ENCODE assay signal across 8 mouse cellular contexts in the genomic region with DNA sequence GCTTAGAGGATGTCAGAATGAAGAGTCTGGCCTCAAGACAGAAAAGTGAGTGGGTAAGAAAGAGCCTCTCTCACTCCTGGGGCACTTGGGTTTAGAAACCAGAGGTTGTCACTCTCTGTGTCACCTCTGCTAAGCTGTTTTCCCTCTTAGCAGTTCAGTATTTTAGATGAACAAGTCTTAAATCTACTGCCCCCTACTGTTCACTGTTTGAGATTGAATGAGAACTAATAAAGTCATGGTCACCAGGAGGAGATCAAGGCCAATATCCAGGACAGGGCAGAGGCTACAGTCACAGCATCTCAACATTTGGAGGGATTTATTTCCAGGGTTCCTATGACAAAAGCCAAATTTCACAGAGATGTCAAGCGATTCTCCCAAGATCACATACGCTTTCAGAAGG.
DNase-seq lines count a peak whose midpoint lies in the region; ATAC-seq and TF ChIP-seq lines count a peak whose summit lies in the region.
"Had no signal": no experiment of that assay in that cellular context is flagged by ENCODE, and none has a peak within 500 bp of the region (broad histone marks: within the 10 kb centered on the region; RNA-seq: fewer than 3 reads in every experiment).

No protein-coding gene starts in this region.

- DNase-seq in ES-CJ7 (ENCODE audit: low read depth, low spot score) (peak; percentile 60), adipocyte (ENCODE audit: low spot score) (peak; percentile 63)
- no peak for DNase-seq in gastrocnemius, postnatal 36 days
- no peak for DNase-seq in spleen, postnatal 4 days (ENCODE audit: low spot score in 2 of 2)
- DNase-seq: heart, postnatal 4 days had no signal

- ATAC-seq in intestine, postnatal 0 days: no peak
- no peak for ATAC-seq in intestine, embryonic 15.5 days
- ATAC-seq in megakaryocyte progenitor cell, adult 5-6 weeks (replicated peaks; ENCODE audit: poor library complexity): 0 out of 2 replicates have a peak, but pooled peaks have one; percentile 44

- no peaks in the 10 kb centered on the region for H3K9me3 ChIP-seq in intestine, postnatal 0 days (ENCODE audit: control insufficient read depth)
- H3K9me3 ChIP-seq in intestine, embryonic 15.5 days: no peaks in the 10 kb centered on the region

- H3K36me3 ChIP-seq in intestine, postnatal 0 days (ENCODE audit: control insufficient read depth, insufficient read depth): no peaks in the 10 kb centered on the region
- H3K36me3 ChIP-seq in intestine, embryonic 15.5 days: no peaks in the 10 kb centered on the region

- H3K4me2 ChIP-seq in intestine, postnatal 0 days (replicated peaks; ENCODE audit: low read depth): no peak overlapping the region
- H3K4me2 ChIP-seq in intestine, embryonic 15.5 days (replicated peaks): no peak overlapping the region

- H3K27ac ChIP-seq in intestine, postnatal 0 days (ENCODE audit: low read depth, low read length): no peak overlapping the region
- H3K27ac ChIP-seq in intestine, embryonic 15.5 days: no peak overlapping the region

- no peaks in the 10 kb centered on the region for H3K4me1 ChIP-seq in intestine, postnatal 0 days (replicated peaks; ENCODE audit: control insufficient read depth, insufficient read depth, low read length)
- peaks cover 10% of the 10 kb centered on the region; the same call in 1 of the 2 replicates for H3K4me1 ChIP-seq in intestine, embryonic 15.5 days (replicated peaks)

- no peak overlapping the region for H3K9ac ChIP-seq in intestine, postnatal 0 days (ENCODE audit: low read depth, low read length)
- H3K9ac ChIP-seq in intestine, embryonic 15.5 days: no peak overlapping the region

- H3K27me3 ChIP-seq in intestine, postnatal 0 days (replicated peaks; ENCODE audit: control insufficient read depth, insufficient read depth, low read length): no peaks in the 10 kb centered on the region
- H3K27me3 ChIP-seq in intestine, embryonic 15.5 days (replicated peaks): no peaks in the 10 kb centered on the region

- 89% methylated on average over 2 of the region's 2 CpGs for whole genome bisulfite sequencing in intestine, postnatal 0 days
- WGBS in intestine, embryonic 15.5 days: 91% methylated on average over 2 of the region's 2 CpGs

- intact Hi-C loops in gastrocnemius, postnatal 36 days (cut with DNase I): no loop called here

- H3K4me3 ChIP-seq in intestine, postnatal 0 days (ENCODE audit: low read depth, low read length): no peak overlapping the region
- H3K4me3 ChIP-seq in intestine, embryonic 15.5 days (replicated peaks): no peak overlapping the region

- peak; percentile 56 for TF ChIP-seq CTCF in intestine, postnatal 0 days (IDR thresholded peaks at IDR 0.05; ENCODE audit: low read depth)

Comparison
In these comparisons a context has a peak if more than half of its experiments do, and no peak if none do; other contexts are left out.
1. DNase-seq: peak in ES-CJ7 (single experiment) and adipocyte (single experiment); none in gastrocnemius, postnatal 36 days (0 of 2) and spleen, postnatal 4 days (0 of 2).